14 mouse cellular contexts compared by ENCODE assay signal in the genomic region with DNA sequence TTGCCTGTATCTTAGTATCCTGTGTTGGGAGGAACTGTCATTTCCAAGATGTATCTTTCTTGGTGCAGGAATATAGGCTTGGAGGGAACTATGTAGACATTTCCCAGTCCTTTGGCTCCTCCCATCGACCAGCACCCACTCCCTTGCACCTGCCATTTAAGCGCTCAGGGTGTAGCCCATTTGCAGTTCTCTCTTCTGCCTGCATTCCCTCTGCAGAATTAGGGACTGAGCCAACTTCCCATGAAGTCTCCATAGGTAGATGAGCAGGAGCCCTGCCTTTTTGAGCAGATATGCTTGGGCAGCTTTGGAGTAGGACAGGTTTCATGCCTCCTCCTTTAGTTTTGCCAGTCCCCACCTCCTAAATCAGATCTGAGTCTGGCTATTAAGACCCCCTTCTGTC. TPM values are rescaled to one million over a fixed set of nuclear protein-coding genes. Genes with fewer than 3 reads are reported as not detected.
A peak's percentile ranks its signal among the peaks of the same experiment; 100 is the strongest.
DNase-seq lines count a peak whose midpoint lies in the region; ATAC-seq and TF ChIP-seq lines count a peak whose summit lies in the region.
"Had no signal": no experiment of that assay in that cellular context is flagged by ENCODE, and none has a peak within 500 bp of the region (broad histone marks: within the 10 kb centered on the region; RNA-seq: fewer than 3 reads in every experiment).

No protein-coding gene starts in this region.

- intact Hi-C loops in left cerebral cortex, adult 2 months (cut with DNase I): loop anchor here (5.0 kb wide), 1 partner anchor 711 kb away; no protein-coding TSS in a partner anchor
- intact Hi-C loops in left cerebral cortex, postnatal 4 days (cut with DNase I): no loop called here

- no peaks in the 10 kb centered on the region for H3K4me1 ChIP-seq in midbrain, postnatal 0 days (ENCODE audit: insufficient read depth, low read length)

- H3K27me3 ChIP-seq in midbrain, postnatal 0 days (ENCODE audit: insufficient read depth, low read length): no peaks in the 10 kb centered on the region
- H3K27me3 ChIP-seq: CH12.LX had no signal

- H3K27ac ChIP-seq in left cerebral cortex, adult 2 months: peak overlapping the region; percentile 16; the same call in 1 of the 2 replicates
- H3K27ac ChIP-seq in midbrain, postnatal 0 days (ENCODE audit: low read depth, low read length): no peak overlapping the region
- H3K27ac ChIP-seq: limb, embryonic 12.5 days had no signal

- peak overlapping the region; percentile 91 for H3K4me2 ChIP-seq in midbrain, postnatal 0 days (ENCODE audit: low read depth, low read length, poor library complexity, severe bottlenecking)
- H3K4me2 ChIP-seq: limb, embryonic 12.5 days; lung, embryonic 14.5 days had no signal

- no peak for ATAC-seq in midbrain, postnatal 0 days (ENCODE audit: low FRiP score)
- no peak for ATAC-seq in inflammation-experienced regulatory T-cells, adult 6 months

- no peaks in the 10 kb centered on the region for H3K9me3 ChIP-seq in midbrain, postnatal 0 days (ENCODE audit: low read length)
- H3K9me3 ChIP-seq: limb, embryonic 12.5 days had no signal

- no peaks in the 10 kb centered on the region for H3K36me3 ChIP-seq in midbrain, postnatal 0 days (ENCODE audit: insufficient read depth, low read length)
- H3K36me3 ChIP-seq: limb, embryonic 12.5 days had no signal

- no peak; the same call in 1 of the 2 replicates for TF ChIP-seq CTCF in left cerebral cortex, adult 2 months (IDR thresholded peaks at IDR 0.05)
- peak; percentile 12 for TF ChIP-seq CTCF in midbrain, postnatal 0 days (IDR thresholded peaks at IDR 0.05)

- peak overlapping the region; percentile 76 for H3K9ac ChIP-seq in midbrain, postnatal 0 days (replicated peaks; ENCODE audit: low read length, poor library complexity, severe bottlenecking)
- H3K9ac ChIP-seq: limb, embryonic 12.5 days; lung, embryonic 14.5 days had no signal

- H3K4me3 ChIP-seq in left cerebral cortex, adult 2 months: peak overlapping the region; percentile 51
- H3K4me3 ChIP-seq in midbrain, postnatal 0 days (ENCODE audit: low read depth, low read length): peak overlapping the region; percentile 74
- H3K4me3 ChIP-seq: limb, embryonic 12.5 days had no signal

- DNase-seq in left cerebral cortex, adult 2 months (ENCODE audit: extremely low spot score in 1 of 2, low spot score in 2 of 2): peak in 1 of 2 experiments; percentile 44
- no peak for DNase-seq in left cerebral cortex, postnatal 4 days
- peak; percentile 71 to 74 for DNase-seq in cerebellum, adult 18-20 months
- DNase-seq in cerebellum, postnatal 36 days: peak; percentile 61 to 69
- peak; percentile 30 for DNase-seq in midbrain, postnatal 0 days (ENCODE audit: low spot score)
- DNase-seq in testis, postnatal 14 days (ENCODE audit: low spot score): no peak
- DNase-seq in thymus, postnatal 14 days: no peak
- DNase-seq: adrenal gland, postnatal 25 days; kidney, postnatal 10 days; lung, embryonic 14.5 days had no signal

- 26% methylated on average over 2 of the region's 2 CpGs for WGBS in midbrain, postnatal 0 days

RNA-seq across cellular contexts. Expression of a gene that starts 3.3 kb away (rescaled TPM):
- 100 to 1,000 TPM; 144 to 153 TPM for total RNA-seq in left cerebral cortex, adult 2 months (2021)
- total RNA-seq in left cerebral cortex, postnatal 4 days (2021): 10 to 100 TPM; 13.7 to 24.0 TPM
- 62.8 and 72.6 TPM in 2 replicates for total RNA-seq in midbrain, postnatal 0 days (2014; rRNA removed)
- polyA plus RNA-seq in midbrain, postnatal 0 days (2015; fragmentation: Nextera tagmentation; extraction: Ambion mirVana): 64.1 and 69.6 TPM in 2 replicates
- under 1 TPM in 2 of 3 experiments, not detected in 1; 0.16 to 0.17 TPM for polyA plus RNA-seq in inflammation-experienced regulatory T-cells, adult 6 months (2017; shearing (Covaris generic))
- total RNA-seq: CH12.LX; heart, adult 8-10 months had no signal
- polyA plus RNA-seq: lung, embryonic 14.5 days had no signal

Comparison
In these comparisons a context has a peak if more than half of its experiments do, and no peak if none do; other contexts are left out.
1. DNase-seq: peak in cerebellum, adult 18-20 months (2 of 2), cerebellum, postnatal 36 days (2 of 2) and midbrain, postnatal 0 days (single experiment); none in left cerebral cortex, postnatal 4 days (single experiment), testis, postnatal 14 days (single experiment) and thymus, postnatal 14 days (single experiment).